Mouse (Mus musculus): Measurements from ENCODE around the gene Ddx58. TPM values are rescaled to one million over a fixed set of nuclear protein-coding genes. Genes with fewer than 3 reads are reported as not detected.
A peak's percentile ranks its signal among the peaks of the same experiment; 100 is the strongest.

Ddx58 gene
- polyA plus RNA-seq, 1 experiment from 2014 or later = 13.2 TPM

DNA sequence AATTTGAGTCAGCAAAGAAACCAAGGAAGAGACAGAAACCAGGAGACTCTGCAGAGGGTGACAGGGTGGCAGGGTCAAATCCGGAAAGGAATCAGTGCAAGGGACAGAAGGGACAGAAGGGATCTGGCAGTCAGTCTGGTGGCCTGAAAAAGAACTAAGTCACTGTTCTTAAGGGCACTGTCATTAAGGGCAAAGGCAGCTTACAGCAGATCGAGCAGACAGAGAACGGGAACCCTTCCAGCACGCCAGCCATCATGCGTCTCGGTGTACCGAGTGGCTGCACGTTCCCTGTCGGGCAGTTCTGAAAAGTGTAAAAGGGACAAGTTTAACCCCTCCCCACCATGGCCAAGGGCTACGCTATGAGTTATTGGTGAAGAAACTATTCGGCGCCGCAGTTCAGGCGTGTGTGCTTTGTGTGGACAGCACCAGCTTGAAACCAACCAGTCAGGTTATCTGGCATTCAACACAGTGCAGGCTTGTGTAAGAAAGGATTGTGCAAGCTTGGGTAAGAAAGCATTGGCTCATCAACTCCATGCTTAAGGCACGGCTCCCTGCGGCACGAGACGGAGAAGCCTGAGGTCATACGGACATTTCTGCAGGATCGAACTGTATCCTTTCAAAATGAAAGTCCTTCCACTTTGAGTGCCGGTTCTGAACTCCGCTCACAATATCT is 34.3 kb downstream of the Ddx58 start:
- no peak for ATAC-seq (ENCODE audit: insufficient read depth, low FRiP score, low read depth)
- H3K9ac ChIP-seq = no peak overlapping the region
- no peaks in the 10 kb centered on the region for H3K9me3 ChIP-seq
- WGBS = 90% methylated on average over 22 of the region's 22 CpGs
- H3K4me3 ChIP-seq (replicated peaks) = no peak overlapping the region
- H3K27me3 ChIP-seq (replicated peaks) = no peaks in the 10 kb centered on the region
- H3K4me1 ChIP-seq = no peaks in the 10 kb centered on the region
- H3K27ac ChIP-seq = no peak overlapping the region
- no peak overlapping the region for H3K4me2 ChIP-seq
- peaks cover 13% of the 10 kb centered on the region for H3K36me3 ChIP-seq

DNA sequence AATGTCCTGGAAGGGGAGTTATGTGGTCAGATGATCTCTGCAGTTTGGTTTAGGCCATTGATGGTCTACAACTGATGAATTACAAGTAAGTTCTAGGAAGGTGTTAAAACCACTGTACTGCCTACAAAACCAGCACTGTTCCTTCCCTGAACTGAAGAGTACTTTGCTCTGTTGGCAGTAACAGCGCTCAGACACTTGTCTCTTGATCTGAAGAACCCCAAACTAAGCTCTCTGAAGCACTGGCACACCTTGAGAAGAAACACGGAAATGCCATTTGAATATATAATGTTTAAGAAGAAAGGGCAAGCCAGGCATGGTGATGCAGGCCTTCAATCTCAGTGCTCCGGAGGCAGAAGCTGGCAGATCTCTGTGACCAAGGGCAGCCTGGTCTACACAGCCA is 35.3 kb downstream of the Ddx58 start:
- 85% methylated on average over 3 of the region's 3 CpGs for WGBS
- no peak overlapping the region for H3K27ac ChIP-seq
- no peak overlapping the region for H3K4me2 ChIP-seq
- H3K36me3 ChIP-seq = peaks cover 10% of the 10 kb centered on the region
- H3K9ac ChIP-seq = no peak overlapping the region
- H3K4me1 ChIP-seq = no peaks in the 10 kb centered on the region
- no peak for ATAC-seq (ENCODE audit: insufficient read depth, low FRiP score, low read depth)
- no peaks in the 10 kb centered on the region for H3K27me3 ChIP-seq (replicated peaks)
- H3K4me3 ChIP-seq (replicated peaks) = no peak overlapping the region
- H3K9me3 ChIP-seq = no peaks in the 10 kb centered on the region

DNA sequence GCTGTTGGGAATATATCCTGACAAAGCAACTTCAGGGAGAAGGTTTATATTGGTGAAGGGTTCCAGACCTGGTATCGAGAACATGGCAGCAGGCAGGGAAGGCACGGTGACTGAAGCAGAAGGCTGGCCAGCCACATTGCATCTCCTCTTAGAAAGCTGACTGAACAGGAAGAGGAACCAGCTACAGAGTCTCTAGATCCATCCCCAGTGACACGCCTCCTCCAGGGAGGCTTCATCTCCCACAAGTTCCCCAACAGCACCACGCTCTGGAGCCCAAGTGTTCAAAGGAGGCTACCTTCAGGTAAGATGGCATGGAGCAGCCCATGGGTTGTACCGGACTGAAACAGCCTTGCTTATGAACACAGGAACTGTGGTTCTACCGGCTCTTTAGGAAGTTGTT is 37.4 kb downstream of the Ddx58 start:
- Histone ChIP-seq H3K4me2 (no peak overlapping the region), H3K27me3 (replicated peaks) (no peaks in the 10 kb centered on the region), H3K4me3 (replicated peaks) (no peak overlapping the region), H3K9ac (no peak overlapping the region), H3K9me3 (no peaks in the 10 kb centered on the region), H3K27ac (no peak overlapping the region), H3K4me1 (no peaks in the 10 kb centered on the region), H3K36me3 (peaks cover 16% of the 10 kb centered on the region)
- ATAC-seq (ENCODE audit: insufficient read depth, low FRiP score, low read depth) = no peak
- 79% methylated on average over 6 of the region's 6 CpGs for WGBS

DNA sequence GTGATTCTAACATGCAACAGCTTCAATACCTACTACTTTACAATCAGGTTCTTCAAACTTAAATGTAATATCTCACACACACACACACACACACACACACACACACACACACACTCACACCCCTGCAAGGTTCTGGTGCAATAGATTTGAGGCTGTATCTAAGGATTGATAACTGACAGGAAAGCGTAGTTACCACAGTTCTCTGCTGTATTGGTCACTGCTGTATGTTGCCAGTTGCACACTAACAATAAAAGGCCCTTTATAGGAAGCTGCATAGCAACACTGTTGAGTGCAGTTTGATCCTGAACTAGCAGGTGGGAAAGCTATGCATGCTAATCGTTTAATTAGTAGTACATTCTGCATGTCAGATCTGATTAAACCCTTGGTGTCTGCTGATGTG is 44.3 kb downstream of the Ddx58 start:
- no peak overlapping the region for H3K9ac ChIP-seq
- WGBS = 95% methylated on average over 2 of the region's 2 CpGs
- H3K4me3 ChIP-seq (replicated peaks) = no peak overlapping the region
- no peaks in the 10 kb centered on the region for H3K9me3 ChIP-seq
- no peak overlapping the region for H3K27ac ChIP-seq
- no peaks in the 10 kb centered on the region for H3K4me1 ChIP-seq
- no peak overlapping the region for H3K4me2 ChIP-seq
- H3K36me3 ChIP-seq = peaks cover 36% of the 10 kb centered on the region
- no peaks in the 10 kb centered on the region for H3K27me3 ChIP-seq (replicated peaks)
- ATAC-seq (ENCODE audit: insufficient read depth, low FRiP score, low read depth) = no peak

DNA sequence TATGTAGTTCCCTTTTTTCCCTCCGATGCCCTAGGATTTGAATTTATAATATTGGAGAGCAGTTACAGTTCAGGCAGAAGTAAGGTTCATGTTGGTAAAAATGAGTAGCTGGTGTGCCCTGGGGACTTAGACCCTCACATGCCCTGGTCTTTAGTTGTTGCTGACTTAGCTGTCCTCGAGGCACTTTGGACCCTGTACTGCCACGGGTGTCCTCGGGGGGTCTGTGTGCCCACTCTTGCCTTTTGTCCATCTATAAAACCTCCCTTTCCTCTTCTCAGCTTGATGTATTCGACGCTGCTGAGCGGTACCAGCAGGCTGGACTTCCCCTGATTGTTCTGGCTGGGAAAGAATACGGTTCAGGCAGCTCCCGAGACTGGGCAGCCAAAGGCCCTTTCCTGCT is 46.2 kb downstream of the Ddx58 start:
- no peak overlapping the region for H3K27ac ChIP-seq
- no peaks in the 10 kb centered on the region for H3K27me3 ChIP-seq (replicated peaks)
- no peak overlapping the region for H3K4me2 ChIP-seq
- no peaks in the 10 kb centered on the region for H3K4me1 ChIP-seq
- H3K9ac ChIP-seq = no peak overlapping the region
- 82% methylated on average over 9 of the region's 9 CpGs for WGBS
- no peak overlapping the region for H3K4me3 ChIP-seq (replicated peaks)
- no peak for ATAC-seq (ENCODE audit: insufficient read depth, low FRiP score, low read depth)
- H3K9me3 ChIP-seq = no peaks in the 10 kb centered on the region
- H3K36me3 ChIP-seq = peaks cover 39% of the 10 kb centered on the region

DNA sequence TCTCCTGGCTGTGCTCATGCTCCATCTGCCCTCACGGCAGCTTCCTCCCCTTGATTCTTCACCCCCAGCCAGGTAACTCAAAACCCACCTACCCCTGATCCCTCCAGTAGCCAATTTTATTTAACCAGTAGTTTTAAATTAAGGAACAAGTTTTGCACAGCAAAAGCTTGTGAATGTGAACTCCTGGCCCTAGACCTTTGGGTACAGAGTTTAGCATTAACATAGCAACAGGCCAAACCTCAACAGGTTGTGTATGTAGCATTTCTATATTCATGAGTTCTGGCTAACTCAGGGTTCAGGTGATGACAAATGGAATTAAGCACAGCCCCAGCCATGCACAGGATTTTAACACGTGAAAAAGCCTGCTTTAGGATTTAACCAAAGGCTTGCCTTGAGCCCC is 47.4 kb downstream of the Ddx58 start:
- H3K36me3 ChIP-seq = peaks cover 35% of the 10 kb centered on the region
- no peaks in the 10 kb centered on the region for H3K27me3 ChIP-seq (replicated peaks)
- no peak overlapping the region for H3K27ac ChIP-seq
- H3K4me3 ChIP-seq (replicated peaks) = no peak overlapping the region
- ATAC-seq (ENCODE audit: insufficient read depth, low FRiP score, low read depth) = no peak
- H3K4me1 ChIP-seq = no peaks in the 10 kb centered on the region
- 68% methylated on average over 2 of the region's 2 CpGs for WGBS
- H3K9ac ChIP-seq = no peak overlapping the region
- H3K9me3 ChIP-seq = no peaks in the 10 kb centered on the region
- H3K4me2 ChIP-seq = no peak overlapping the region

DNA sequence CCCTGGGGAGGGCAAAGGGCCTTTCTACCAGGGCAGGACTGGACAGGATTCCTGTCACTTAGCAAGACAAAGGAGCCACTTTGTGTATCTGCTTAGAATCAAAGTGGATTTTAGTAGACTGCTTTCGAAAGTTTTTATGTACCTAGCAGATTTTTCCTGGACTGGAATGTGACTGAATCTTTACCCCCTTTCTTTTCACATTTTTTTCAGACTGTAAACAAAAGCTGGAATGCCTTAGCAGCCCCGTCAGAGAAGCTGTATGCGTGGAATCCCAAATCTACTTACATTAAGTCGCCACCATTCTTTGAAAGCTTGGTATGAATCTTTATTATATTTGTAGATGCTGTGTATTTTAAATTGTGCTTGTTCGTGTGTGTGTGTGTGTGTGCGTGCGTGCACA is 51.7 kb downstream of the Ddx58 start:
- H3K27ac ChIP-seq = no peak overlapping the region
- no peak overlapping the region for H3K4me3 ChIP-seq (replicated peaks)
- WGBS = 81% methylated on average over 7 of the region's 7 CpGs
- peaks cover 30% of the 10 kb centered on the region for H3K36me3 ChIP-seq
- no peaks in the 10 kb centered on the region for H3K9me3 ChIP-seq
- no peak overlapping the region for H3K9ac ChIP-seq
- H3K4me1 ChIP-seq = no peaks in the 10 kb centered on the region
- ATAC-seq (ENCODE audit: insufficient read depth, low FRiP score, low read depth) = no peak
- H3K27me3 ChIP-seq (replicated peaks) = no peaks in the 10 kb centered on the region
- H3K4me2 ChIP-seq = no peak overlapping the region

DNA sequence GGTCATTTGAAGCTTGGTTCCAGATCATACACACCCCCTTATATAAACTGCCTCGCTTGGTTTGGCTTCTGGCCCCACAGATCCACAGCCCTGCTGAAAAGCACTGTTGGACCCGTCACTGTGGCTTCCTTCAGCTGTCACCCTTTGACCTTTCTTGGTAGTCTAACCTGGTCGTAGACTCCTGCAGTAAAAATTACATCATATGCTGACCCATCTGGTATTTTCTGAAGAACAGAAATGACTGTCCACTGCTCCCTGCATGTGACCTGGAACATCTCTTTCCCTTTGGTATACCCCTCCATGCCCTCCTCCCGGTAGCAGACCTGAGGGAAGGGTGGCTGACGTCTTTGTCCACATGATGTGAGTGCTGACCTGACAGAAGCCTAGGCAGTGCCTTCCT is 55.2 kb downstream of the Ddx58 start:
- Histone ChIP-seq H3K36me3 (peaks cover 29% of the 10 kb centered on the region), H3K27ac (no peak overlapping the region), H3K9me3 (no peaks in the 10 kb centered on the region), H3K4me3 (replicated peaks) (no peak overlapping the region), H3K27me3 (replicated peaks) (no peaks in the 10 kb centered on the region), H3K4me2 (no peak overlapping the region), H3K4me1 (no peaks in the 10 kb centered on the region), H3K9ac (no peak overlapping the region)
- 80% methylated on average over 5 of the region's 5 CpGs for WGBS
- no peak for ATAC-seq (ENCODE audit: insufficient read depth, low FRiP score, low read depth)

DNA sequence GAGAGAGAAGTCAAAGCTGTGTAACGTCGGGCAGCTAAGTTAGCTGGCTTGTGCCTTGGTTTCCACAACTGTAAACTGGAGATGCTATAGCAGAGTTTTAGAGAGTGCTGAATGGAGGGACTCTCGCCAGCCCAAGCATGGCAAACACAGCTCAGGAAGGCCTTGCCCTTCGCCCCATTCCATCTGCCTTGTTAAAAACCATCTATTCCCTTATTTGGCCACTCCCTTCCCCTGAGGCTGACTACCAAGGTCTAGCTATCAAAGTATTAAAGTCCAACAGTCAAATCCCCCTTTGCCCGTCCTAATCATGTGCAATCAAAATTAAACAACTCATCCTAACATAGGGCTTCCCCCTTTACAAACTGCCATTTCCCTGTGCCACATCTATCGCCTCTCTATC is 55.8 kb downstream of the Ddx58 start:
- Histone ChIP-seq H3K36me3 (peaks cover 30% of the 10 kb centered on the region), H3K9ac (no peak overlapping the region), H3K27me3 (replicated peaks) (no peaks in the 10 kb centered on the region), H3K27ac (no peak overlapping the region), H3K4me3 (replicated peaks) (no peak overlapping the region), H3K9me3 (no peaks in the 10 kb centered on the region), H3K4me2 (no peak overlapping the region), H3K4me1 (no peaks in the 10 kb centered on the region)
- no peak for ATAC-seq (ENCODE audit: insufficient read depth, low FRiP score, low read depth)
- WGBS = 89% methylated on average over 6 of the region's 6 CpGs

DNA sequence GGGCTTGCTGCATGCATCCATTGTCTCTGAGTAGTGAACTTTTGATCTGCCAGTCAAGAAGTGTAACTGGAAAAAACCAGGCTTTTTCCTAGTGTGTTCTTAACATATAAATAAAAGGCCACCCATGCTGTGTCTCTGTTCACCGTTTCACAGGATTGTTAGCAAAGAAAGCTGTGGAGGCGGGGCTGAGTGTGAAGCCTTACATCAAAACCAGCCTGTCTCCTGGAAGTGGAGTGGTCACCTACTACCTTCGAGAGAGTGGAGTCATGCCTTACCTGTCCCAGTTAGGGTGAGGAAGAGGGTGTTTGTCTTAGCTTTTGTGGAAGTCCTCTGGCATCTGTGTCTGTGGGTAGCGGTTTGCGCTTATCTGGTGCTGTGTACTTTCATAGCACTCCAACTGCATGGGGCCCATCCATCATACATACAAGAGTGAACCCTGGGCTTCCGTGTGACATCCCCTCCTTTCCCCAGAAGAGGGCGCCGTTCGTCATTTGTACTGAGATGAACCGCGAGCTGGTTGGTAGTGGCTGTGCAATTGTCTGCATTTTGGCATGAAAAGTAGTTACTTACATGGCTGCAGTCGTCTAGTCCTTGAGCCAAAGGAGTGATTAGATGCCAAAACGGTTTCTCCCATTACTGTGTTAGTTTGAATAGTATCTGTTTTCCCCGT is 56.8 kb downstream of the Ddx58 start:
- no peak overlapping the region for H3K27ac ChIP-seq

DNA sequence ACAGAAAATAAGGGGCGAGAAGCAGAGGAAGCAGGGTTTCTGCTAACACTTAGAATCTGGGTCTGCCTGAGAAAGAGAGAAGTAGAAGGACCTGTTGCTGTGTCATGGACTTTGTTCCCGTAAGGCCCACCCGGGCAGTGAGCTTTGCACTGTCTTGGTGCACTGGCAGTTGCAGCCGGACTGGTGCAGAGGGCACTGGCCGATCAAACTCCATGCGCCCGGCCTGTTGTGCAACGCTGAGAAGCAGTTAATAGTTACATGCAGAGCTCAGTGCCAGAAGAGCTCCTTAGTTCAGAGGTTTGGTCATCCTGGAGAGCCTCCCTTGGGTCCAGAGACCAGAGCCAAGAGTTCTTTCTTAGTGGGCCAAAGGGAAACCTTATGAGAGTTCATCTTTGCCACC is 57.9 kb downstream of the Ddx58 start:
- no peak overlapping the region for H3K4me2 ChIP-seq
- H3K4me3 ChIP-seq (replicated peaks) = no peak overlapping the region
- 93% methylated on average over 8 of the region's 8 CpGs for WGBS
- no peaks in the 10 kb centered on the region for H3K27me3 ChIP-seq (replicated peaks)
- H3K9me3 ChIP-seq = no peaks in the 10 kb centered on the region
- no peaks in the 10 kb centered on the region for H3K4me1 ChIP-seq
- ATAC-seq (ENCODE audit: insufficient read depth, low FRiP score, low read depth) = 0 out of 2 replicates have a peak, but pooled peaks have one; percentile 63
- H3K9ac ChIP-seq = no peak overlapping the region
- no peak overlapping the region for H3K27ac ChIP-seq
- peaks cover 24% of the 10 kb centered on the region; the same call in 1 of the 2 replicates for H3K36me3 ChIP-seq

More for the DNA sequence above, 56.8 kb downstream of the Ddx58 start:
- WGBS = 42% methylated on average over 14 of the region's 14 CpGs
- no peak for ATAC-seq (ENCODE audit: insufficient read depth, low FRiP score, low read depth)
- Histone ChIP-seq H3K36me3 (peaks cover 33% of the 10 kb centered on the region), H3K4me3 (replicated peaks) (no peak overlapping the region), H3K4me1 (no peaks in the 10 kb centered on the region), H3K4me2 (no peak overlapping the region), H3K9ac (no peak overlapping the region), H3K9me3 (no peaks in the 10 kb centered on the region), H3K27me3 (replicated peaks) (no peaks in the 10 kb centered on the region)

DNA sequence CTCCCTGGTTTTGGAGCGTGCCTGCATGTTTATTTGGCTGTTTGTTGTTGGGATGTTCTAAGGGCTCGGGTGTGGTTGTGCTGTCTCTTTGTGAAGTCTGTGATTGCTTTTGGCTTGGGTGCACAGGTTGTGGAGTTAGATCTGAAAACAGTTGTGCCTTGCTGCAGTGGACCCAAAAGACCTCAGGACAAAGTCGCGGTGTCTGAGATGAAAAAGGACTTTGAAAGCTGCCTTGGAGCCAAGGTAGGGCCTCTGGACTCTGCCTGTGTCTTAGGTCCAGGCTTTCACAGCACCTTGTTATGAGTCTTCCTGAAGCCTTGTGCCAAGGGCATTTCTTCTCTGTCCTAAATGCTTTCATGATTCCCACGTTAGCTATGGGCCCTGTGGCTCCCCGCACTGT is 59.6 kb downstream of the Ddx58 start:
- Histone ChIP-seq H3K27me3 (replicated peaks) (no peaks in the 10 kb centered on the region), H3K4me3 (replicated peaks) (no peak overlapping the region), H3K4me2 (no peak overlapping the region), H3K27ac (no peak overlapping the region), H3K9ac (no peak overlapping the region), H3K36me3 (peaks cover 29% of the 10 kb centered on the region; the same call in 1 of the 2 replicates), H3K9me3 (no peaks in the 10 kb centered on the region), H3K4me1 (no peaks in the 10 kb centered on the region)
- WGBS = 94% methylated on average over 6 of the region's 6 CpGs
- no peak for ATAC-seq (ENCODE audit: insufficient read depth, low FRiP score, low read depth)

Measured in stomach, embryonic 15.5 days (tissue).